Comparison of ENCODE assay signal across 14 mouse cellular contexts in the genomic region with DNA sequence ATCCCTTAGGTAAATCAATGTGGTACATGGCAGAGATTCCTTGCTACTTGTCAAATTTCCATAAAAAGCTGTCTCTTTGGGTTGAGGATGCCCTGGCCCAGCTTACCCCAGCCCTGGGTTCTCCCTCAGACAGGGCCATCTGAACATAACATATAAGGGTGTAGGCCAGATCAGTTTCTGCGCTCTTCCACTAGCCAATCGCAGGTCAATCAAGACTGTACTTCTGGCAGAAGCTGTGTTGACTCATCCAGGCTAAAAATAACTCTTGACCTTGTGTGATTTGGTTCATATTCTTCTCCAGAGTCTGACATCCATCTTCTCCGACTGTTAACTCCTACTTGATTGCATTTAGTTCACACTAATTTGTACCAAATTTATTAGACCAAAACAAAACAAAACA. TPM values are rescaled to one million over a fixed set of nuclear protein-coding genes. Genes with fewer than 3 reads are reported as not detected.
DNase-seq lines count a peak whose midpoint lies in the region; ATAC-seq lines count a peak whose summit lies in the region.
"Had no signal": no experiment of that assay in that cellular context is flagged by ENCODE, and none has a peak within 500 bp of the region (broad histone marks: within the 10 kb centered on the region; RNA-seq: fewer than 3 reads in every experiment).

No protein-coding gene starts in this region.

- no peaks in the 10 kb centered on the region for H3K36me3 ChIP-seq in heart, embryonic 16.5 days (ENCODE audit: control insufficient read depth, insufficient read depth)
- H3K36me3 ChIP-seq: hindbrain, embryonic 15.5 days; midbrain, embryonic 12.5 days; stomach, embryonic 15.5 days had no signal

- peak overlapping the region; percentile 1; the same call in 1 of the 2 replicates for H3K4me2 ChIP-seq in heart, embryonic 16.5 days (ENCODE audit: low read depth, low read length)
- H3K4me2 ChIP-seq: forebrain, embryonic 13.5 days; hindbrain, embryonic 15.5 days; midbrain, embryonic 12.5 days; stomach, embryonic 15.5 days had no signal

- no peak overlapping the region for H3K4me3 ChIP-seq in heart, embryonic 16.5 days (ENCODE audit: low read length)
- H3K4me3 ChIP-seq: forebrain, embryonic 13.5 days; hindbrain, embryonic 15.5 days; midbrain, embryonic 12.5 days; stomach, embryonic 15.5 days had no signal

- DNase-seq in heart, adult 11 months, result peak; percentile 92
- no peak for DNase-seq in heart, postnatal 25 days (ENCODE audit: low spot score)
- peak; percentile 24 for DNase-seq in Muller cell, postnatal 12 days (ENCODE audit: inconsistent ontology term)
- peak; percentile 8 for DNase-seq in gastrocnemius, postnatal 14 days
- DNase-seq in urinary bladder, postnatal 14 days (ENCODE audit: low spot score), result no peak
- no peak for DNase-seq in left cerebral cortex, postnatal 10 days (ENCODE audit: extremely low spot score in 1 of 2, low spot score in 2 of 2)
- DNase-seq: layer of hippocampus, postnatal 36 days; liver; lung, postnatal 10 days had no signal

- peaks cover 24% of the 10 kb centered on the region for H3K4me1 ChIP-seq in heart, embryonic 16.5 days (ENCODE audit: control insufficient read depth, insufficient read depth, low read length)
- H3K4me1 ChIP-seq: stomach, embryonic 15.5 days had no signal

- no peak; the same call in 1 of the 2 replicates for ATAC-seq in heart, embryonic 16.5 days (replicated peaks; ENCODE audit: extremely low read depth, insufficient read depth, low FRiP score)
- ATAC-seq: forebrain, embryonic 13.5 days had no signal

- intact Hi-C loops in heart, postnatal 25 days (cut with DNase I), result no loop called here
- intact Hi-C loops in gastrocnemius, postnatal 14 days (cut with DNase I; ENCODE audit: low total_unique reads), result no loop called here
- intact Hi-C loops in left cerebral cortex, postnatal 10 days (cut with DNase I), result no loop called here

- H3K9me3 ChIP-seq in heart, embryonic 16.5 days (replicated peaks; ENCODE audit: control insufficient read depth, low read length), result 0 out of 2 replicates have a peak, but pooled peaks cover 2% of the 10 kb centered on the region
- H3K9me3 ChIP-seq: forebrain, embryonic 13.5 days; hindbrain, embryonic 15.5 days; midbrain, embryonic 12.5 days; stomach, embryonic 15.5 days had no signal

- 27% methylated on average over 3 of the region's 3 CpGs for WGBS in heart, embryonic 16.5 days

- peak overlapping the region; percentile 17; the same call in 1 of the 2 replicates for H3K27ac ChIP-seq in heart, embryonic 16.5 days (ENCODE audit: low read length)
- H3K27ac ChIP-seq: forebrain, embryonic 13.5 days; hindbrain, embryonic 15.5 days; midbrain, embryonic 12.5 days; stomach, embryonic 15.5 days had no signal

- no peak overlapping the region for H3K9ac ChIP-seq in heart, embryonic 16.5 days (ENCODE audit: low read length)
- H3K9ac ChIP-seq: forebrain, embryonic 13.5 days; hindbrain, embryonic 15.5 days; midbrain, embryonic 12.5 days; stomach, embryonic 15.5 days had no signal

- H3K27me3 ChIP-seq in heart, embryonic 16.5 days (ENCODE audit: control insufficient read depth, insufficient read depth, low read length), result no peaks in the 10 kb centered on the region
- H3K27me3 ChIP-seq: forebrain, embryonic 13.5 days; hindbrain, embryonic 15.5 days; midbrain, embryonic 12.5 days; stomach, embryonic 15.5 days had no signal

RNA-seq across cellular contexts. Expression of a gene that starts 4.7 kb away (rescaled TPM):
- total RNA-seq in heart, postnatal 25 days (2021), result 100 to 1,000 TPM; 261 to 293 TPM
- 100 to 1,000 TPM; 139 to 156 TPM for total RNA-seq in gastrocnemius, postnatal 14 days (2021)
- polyA plus RNA-seq in heart, embryonic 16.5 days (2015; fragmentation: Nextera tagmentation; extraction: Ambion mirVana), result 254 and 274 TPM in 2 replicates
- total RNA-seq in left cerebral cortex, postnatal 10 days (2021), result 1,000 to 10,000 TPM; 1,698 to 1,832 TPM

RNA-seq across cellular contexts. Expression of a gene that starts 45.4 kb away (rescaled TPM):
- 1 to 10 TPM; 6.1 to 8.9 TPM for total RNA-seq in heart, postnatal 25 days (2021)
- 1 to 10 TPM; 2.7 to 7.0 TPM for total RNA-seq in gastrocnemius, postnatal 14 days (2021)
- polyA plus RNA-seq in heart, embryonic 16.5 days (2015; fragmentation: Nextera tagmentation; extraction: Ambion mirVana), result 31.8 and 37.0 TPM in 2 replicates
- total RNA-seq in left cerebral cortex, postnatal 10 days (2021), result 100 to 1,000 TPM; 118 to 119 TPM

Comparison
In these comparisons a context has a peak if more than half of its experiments do, and no peak if none do; other contexts are left out.
1. DNase-seq: peak in heart, adult 11 months (single experiment), Muller cell, postnatal 12 days (single experiment) and gastrocnemius, postnatal 14 days (single experiment); none in heart, postnatal 25 days (single experiment), urinary bladder, postnatal 14 days (single experiment) and left cerebral cortex, postnatal 10 days (0 of 2).
2. RNA of a gene that starts 4.7 kb away (total RNA-seq): 1,698 to 1,832 TPM in left cerebral cortex, postnatal 10 days; 261 to 293 TPM in heart, postnatal 25 days and 139 to 156 TPM in gastrocnemius, postnatal 14 days; every median in the first group is over 4 times any median in the second.
3. RNA of a gene that starts 45.4 kb away (total RNA-seq): 118 to 119 TPM in left cerebral cortex, postnatal 10 days; 6.1 to 8.9 TPM in heart, postnatal 25 days and 2.7 to 7.0 TPM in gastrocnemius, postnatal 14 days; every median in the first group is over 10 times any median in the second.